Mouse (Mus musculus) cerebellum, adult 9-11 months (tissue): ENCODE data around the gene Mypn.
A peak's percentile ranks its signal among the peaks of the same experiment; 100 is the strongest.

Experiments
- DNase-seq: peaks from one replicate; pipeline ENCODE4 v3.0.0; 2022

Gene Mypn

DNA sequence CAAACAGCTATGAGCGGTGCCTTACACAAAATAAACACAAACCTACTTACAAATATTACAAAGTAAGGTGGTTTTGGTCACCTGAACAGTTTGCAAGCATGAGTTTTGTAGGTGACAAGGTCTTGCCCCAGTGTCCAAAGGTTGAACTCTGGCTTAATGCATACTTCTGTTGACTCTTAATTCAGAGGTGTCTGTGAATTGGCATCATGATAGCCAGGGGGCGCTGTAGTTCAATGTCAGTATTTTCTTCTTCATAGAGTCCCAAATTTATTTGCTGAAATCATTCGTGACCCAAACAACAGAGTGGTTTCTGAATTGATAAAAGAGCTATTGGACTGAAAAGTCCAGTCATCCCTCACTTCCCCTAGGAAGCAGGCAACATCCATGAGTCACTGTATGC is 50.2 kb downstream of the Mypn start:
- peak; percentile 44 for DNase-seq

DNA sequence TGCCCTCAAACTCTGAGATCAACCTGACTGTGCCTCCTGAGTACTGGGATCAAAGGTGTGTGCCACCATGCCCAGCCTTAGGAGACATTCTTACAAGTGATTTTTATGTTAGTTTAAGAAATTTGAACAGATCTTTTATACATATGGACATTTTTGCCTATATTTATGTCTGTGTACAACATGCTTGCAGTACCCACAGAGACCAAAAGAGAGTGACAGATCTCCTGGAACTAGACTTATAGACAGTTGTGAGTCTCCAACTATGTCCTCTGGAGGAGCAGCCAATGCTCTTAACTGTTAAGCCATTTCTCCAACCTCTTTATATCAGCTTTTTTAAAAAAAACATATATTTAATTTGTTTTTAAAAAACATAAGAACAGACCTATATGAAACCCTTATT is 51.4 kb downstream of the Mypn start:
- no peak for DNase-seq

DNA sequence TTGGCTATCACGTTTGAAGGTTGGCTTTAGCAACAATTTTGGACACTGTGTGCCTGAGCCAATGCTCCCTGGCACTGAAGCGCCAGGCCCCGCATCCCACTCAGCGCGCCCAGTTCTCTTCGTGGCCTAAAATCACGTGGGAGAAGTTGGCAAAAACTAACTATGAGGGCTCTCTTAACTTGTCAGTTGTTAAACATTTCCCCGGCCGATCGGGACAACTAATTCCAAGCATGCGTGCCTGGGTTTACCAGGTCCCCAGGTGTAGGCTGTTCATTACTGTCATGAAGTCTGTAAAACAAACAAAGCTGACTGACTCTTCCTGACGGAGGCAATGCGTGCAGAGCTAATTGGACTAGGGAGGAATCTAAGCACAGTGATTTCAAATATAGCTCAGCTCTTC is 61.1 kb downstream of the Mypn start:
- no peak for DNase-seq

DNA sequence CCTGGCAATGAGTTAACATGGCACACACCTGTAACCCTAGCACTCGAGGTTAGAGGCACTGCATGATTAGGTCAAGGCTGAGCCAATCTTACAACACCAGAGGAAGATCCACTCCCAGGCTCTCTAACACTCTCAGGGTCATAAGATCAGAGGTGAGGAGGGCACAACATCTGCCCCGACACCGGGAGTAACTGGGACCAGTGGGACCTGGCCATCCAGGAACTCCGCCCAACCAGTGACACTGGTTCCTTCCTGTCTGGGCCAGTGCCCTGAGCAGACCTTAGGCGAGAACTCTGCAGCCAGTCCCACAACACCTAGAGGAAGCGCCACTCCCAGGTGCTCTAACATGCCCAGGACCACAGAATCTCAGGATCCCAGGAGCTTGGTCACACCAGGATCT is 67.3 kb downstream of the Mypn start:
- DNase-seq, result no peak

DNA sequence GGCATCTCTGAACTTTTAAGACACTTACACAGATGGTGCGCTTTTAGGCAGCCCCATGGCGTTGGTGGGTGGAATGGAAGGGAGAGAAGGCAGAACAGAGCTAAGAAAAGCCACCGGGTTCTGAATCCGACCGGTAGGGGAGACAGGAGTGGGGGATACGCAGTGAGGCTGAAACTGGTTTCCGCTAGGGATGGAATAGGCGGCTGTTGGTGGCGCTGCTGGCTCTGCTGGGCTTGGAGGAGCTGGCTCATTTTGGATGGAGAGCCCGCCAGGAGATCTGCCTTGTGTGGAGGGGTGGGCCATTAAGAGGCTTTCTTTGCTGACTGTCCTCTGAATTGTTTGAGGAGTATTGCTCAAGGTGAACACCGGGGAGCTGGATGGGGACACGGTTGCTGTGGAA is 68.1 kb downstream of the Mypn start:
- DNase-seq, result no peak

DNA sequence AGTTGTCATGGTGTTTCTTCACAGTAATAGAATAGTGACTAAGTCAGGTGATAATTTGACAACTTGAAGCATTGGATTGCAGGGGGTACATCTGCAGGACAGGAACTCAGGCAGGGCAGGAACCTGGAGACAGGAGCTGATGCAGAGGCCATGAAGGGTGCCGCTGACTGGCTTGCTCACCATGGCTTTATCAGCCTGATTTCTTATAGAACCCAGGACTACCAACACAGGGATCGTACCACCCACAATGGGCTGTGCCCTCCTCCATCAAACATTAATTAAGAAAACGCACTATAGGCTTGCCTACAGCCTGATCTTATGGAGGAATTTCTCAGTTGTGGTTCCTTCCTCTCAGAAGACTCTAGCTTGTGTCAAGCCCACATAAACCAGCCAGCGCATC is 70.4 kb downstream of the Mypn start:
- no peak for DNase-seq

DNA sequence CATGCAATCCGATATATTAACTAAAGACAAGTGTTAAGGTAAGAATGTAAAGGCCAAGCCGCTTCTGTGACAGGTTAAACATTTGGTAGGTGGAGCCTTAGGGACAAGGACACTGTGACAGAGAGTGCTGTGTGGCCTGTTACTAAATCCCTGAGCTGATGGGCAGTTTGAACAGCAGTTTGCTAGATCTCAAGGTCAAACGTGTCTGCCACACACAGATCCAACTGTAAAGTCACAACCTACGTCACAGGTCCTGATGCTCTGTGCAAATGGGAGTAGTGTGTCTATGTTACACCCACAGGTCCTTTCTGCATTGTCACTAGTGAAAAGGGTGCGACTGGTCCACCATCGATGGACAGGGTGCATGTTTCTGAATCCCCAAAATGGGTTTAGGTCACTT is 71.4 kb downstream of the Mypn start:
- DNase-seq, result no peak

DNA sequence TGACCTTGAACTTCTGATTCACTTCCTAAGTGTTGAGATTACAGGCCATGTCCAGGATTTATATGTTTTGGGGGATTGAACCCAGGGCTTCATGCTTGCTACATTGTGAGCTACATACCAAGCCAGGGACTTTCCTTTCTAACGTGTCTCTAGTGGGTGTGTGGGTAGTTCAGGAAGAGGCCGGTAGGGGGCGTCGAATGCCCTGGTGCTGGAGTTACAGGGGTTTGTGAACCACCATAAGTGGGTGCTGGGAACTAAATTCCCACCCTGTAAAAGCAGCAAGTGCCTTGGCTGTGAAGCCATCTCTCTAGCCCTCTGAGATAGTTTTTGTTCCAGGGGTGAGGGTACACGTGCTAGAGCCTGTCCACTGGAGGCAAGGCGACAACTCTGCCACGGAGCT is 73.3 kb downstream of the Mypn start:
- DNase-seq, result no peak

DNA sequence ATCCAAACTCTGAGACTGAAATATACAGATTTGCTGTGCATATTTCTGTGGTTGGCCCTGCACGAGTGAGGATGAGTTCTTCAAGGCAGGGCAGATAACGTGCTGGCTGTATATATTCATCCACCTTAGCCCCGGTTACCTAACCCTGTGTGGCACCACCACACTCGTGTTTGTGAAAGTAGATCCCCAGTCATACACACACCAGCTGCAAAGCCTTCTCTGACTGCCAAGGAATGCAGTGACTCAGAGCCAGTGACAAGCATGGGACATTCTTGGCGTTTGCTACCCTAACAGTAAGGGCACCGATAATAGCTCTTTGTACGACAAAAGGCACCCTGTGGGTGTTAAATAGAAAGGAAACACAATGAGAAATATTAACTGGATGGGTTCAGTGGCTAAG is 75.5 kb downstream of the Mypn start:
- DNase-seq, result no peak

DNA sequence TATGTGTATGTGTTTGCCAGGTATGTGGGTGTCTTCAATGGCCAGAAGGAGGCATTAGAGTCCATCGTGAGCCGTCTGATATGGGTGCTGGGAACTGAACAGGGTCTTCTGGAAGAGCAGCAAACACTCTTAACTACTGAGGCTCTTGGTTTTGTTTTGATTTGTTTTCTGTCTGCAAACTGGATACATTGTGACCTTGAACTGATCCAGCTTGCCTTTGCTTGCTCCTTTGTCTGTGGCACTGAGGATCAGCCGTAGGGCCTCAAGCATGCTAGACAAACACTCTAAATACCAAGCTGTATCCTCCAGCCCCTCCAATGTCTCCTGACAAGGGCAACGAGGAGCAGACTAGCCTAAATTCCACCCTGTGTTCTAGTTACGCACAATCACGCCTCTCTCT is 76.6 kb downstream of the Mypn start:
- no peak for DNase-seq

DNA sequence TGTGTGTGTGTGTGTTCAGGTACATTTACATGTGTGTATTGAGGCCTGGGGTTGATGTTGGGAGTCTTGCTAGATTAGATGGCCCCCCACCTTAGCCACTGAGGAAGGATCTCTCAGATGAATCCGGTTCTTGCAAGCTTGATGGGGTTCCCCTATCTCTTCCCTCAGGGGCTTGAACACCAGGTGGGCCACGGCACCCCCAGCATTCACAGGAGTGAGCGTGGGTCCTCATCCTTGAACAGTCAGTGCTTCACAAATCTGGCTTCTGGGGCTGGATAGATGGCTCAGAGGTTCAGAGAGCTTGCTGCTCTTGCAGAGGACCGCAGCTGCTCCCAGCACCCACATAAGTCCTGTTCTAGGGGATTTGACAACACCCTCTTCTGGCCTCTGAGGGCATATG is 77.6 kb downstream of the Mypn start:
- no peak for DNase-seq

DNA sequence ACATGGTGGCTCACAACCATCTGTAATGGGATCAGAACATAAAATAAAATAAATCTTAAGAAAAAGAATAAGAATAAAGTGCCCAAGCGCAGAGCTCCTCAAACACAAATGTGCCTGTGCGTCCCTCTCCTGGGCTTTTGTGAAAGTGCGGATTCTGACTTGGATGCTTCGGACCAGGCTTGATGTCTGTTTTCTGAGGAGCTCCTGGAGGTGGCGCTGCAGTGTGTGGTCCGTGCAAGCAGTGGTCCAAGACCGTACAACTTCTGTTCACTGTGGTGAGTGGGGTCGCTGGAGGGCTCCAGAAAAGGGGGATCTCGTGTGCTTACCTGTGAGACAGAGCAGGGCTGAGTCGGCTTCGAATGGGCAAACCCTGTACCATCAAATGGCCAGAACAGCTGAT is 78.4 kb downstream of the Mypn start:
- no peak for DNase-seq

DNA sequence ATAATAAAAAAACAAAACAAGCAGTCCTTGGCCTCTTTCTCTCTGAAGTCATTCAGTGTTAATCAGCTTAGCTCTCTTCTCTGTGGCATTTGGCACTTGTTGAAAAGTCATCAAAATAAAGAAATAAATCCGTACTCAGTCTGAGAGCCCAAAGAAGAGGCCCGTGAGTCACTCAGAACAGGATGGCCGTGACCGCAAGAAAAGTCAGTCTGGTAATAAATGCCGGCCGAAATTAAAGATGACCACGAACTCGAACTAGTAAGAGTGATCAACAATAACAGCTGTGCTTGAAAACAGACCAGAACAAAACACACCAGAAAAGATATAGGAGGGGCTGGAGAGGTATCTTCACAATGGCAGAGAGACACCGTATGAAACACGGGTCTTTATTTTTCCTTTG is 79.7 kb downstream of the Mypn start:
- no peak for DNase-seq

DNA sequence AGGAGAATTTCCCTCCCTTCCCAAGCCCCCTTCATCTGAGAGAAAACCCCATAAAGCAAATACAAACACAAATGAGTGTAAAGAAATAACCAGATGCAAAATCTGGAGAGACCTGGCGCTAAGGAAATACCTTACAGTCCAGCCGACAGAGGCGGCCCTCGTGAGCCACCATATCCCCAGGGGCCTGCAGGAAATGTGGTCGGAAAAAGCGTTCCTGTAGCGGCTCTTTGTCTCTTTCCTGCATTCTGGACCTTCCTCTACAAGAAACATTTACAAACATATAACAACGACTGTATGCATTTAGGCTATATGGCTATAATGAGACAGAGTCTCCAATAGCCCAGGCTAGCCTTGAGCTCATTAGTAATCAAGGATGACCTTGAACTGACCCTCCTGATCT is 80.6 kb downstream of the Mypn start:
- DNase-seq, result no peak

DNA sequence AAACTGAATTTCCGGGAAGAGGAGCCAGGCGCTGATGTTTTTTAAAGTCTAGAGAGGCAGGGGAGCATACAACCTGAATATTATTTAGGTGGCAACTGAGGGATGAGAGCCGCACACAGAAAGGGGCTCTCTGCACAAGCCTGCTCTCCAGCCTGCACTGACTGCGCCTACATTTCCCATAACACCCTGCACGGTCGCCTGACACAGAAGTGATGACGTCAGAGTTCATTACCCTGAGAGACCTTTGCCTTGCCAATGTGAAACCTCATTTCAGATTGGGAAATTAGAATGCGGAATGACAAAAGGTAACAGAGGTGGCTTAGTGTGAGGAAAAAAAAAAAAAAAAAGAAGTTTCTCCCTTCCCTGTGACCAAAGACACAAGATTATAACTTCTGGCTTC is 81.2 kb downstream of the Mypn start:
- DNase-seq, result peak; percentile 41

DNA sequence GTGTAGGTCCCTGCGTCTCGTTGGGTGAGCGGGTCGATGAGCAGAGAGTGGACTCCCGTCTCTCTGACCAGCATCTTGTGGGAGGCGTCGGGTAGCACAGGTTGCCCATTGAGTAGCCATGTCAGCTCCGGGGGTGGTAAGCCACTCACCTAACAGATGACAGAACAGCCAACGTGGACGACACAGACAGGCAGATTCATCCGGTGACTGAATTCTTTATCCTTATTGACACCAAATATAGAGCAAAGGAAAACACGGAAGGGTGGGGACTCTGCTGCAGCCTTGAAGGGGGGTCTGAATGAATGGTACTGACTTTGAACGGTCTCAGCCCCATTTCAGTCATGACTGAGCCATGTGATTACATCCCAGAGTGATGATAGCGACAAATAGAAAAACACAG is 81.8 kb downstream of the Mypn start:
- DNase-seq, result no peak

DNA sequence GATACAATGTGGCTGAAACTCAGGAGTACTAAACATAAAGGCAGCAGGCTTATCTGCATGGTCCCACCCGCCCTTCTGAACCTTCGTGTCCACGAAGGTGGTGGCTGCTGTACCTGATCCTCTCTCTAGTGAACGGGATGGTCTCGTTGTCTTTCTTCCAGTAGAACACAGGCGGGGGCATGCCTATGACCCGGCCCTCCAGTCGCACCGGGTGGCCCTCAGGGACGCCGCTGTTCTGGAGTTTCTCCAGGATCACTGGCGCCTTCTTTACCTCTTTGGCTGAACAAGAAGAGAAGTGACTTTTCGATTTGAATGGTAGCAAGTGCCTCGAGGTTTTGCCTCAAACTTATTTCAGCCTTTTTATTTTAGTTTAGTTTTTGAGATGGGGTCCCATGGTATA is 83.8 kb downstream of the Mypn start:
- no peak for DNase-seq

DNA sequence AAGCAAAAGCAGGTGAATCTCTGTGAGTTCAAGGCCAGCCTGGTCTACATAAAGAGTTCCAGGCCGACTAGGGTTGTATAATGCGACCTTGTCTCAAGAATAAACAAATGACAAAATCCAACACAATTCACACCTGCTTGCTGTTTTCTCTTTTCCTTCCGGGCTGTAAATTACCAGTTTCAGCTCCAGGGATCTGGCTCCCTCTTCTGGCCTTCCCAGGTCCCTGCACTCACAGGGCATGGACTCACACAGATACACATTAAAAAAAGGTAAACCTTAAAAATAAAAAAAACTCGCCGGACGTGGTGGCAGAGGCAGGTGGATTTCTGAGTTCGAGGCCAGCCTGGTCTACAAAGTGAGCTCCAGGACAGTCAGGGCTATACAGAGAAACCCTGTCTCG is 86.2 kb downstream of the Mypn start:
- DNase-seq, result no peak

DNA sequence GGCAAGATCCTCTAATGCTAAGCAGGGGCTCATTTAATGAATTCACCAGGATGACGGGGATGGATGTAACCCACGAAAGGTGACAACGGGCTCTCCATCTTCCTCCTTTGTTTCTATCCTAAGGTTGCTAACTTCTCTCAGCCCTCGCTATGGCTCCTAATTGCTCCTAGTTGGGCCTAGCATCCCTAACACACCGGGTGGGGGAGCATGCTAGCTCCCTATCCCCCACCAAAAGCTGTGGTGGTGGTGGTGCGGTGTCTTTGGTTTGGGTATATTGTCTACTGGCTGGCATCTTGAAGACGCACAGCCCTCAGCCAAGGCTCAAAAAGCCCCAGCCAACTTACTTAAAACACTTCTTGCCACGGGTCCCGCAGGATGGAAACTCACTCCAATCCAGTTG is 87.4 kb downstream of the Mypn start:
- DNase-seq, result no peak

DNA sequence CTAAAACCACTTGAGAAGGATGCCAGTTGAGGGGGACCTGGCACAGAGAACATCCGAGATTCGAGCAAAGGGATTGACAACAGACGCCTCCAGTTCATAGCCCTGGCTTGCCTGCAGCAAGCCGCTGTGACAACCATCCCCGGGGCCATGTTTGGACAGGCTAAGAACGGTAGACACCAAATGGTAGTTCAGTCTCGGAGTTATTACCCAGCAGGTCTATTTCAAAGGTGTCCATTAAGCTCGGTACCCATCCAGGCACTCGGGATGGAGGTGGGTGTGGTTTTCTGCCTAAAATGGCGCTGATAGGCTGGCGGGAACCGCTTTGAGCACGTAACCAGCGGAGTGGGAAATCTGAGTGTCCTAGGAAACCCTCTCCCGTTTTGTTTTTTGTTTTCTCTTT is 87.9 kb downstream of the Mypn start:
- DNase-seq, result no peak

DNA sequence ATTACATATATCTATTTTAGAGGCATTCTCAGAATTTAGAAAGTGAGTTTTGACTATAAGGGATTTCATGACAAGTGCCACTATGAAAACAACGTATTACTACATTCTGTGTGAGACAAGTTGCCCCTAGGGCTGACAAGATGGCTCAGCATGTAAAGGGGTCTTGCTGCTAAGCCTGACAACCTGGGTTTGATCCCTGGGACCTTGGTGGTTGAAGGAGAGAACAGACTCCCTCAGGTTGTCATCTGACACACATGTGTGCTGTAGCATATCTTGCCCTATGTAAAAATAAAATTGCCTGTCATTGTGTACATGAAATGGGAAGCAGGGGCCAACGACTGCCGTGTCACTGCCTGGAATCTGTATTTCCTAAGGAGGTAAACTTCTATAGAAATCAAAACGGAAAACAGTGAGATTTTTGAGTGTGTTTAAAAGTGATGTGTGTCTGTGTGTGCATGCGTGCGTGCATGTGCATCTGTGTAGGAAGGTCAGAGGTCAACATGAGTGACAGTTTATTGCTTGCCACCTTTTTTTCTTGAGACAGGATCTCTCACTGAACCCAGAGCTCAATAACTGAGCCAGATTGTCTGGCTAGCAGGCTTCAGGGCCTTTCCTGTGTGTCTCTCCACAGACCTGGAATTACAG is 89.9 kb downstream of the Mypn start:
- DNase-seq, result no peak

DNA sequence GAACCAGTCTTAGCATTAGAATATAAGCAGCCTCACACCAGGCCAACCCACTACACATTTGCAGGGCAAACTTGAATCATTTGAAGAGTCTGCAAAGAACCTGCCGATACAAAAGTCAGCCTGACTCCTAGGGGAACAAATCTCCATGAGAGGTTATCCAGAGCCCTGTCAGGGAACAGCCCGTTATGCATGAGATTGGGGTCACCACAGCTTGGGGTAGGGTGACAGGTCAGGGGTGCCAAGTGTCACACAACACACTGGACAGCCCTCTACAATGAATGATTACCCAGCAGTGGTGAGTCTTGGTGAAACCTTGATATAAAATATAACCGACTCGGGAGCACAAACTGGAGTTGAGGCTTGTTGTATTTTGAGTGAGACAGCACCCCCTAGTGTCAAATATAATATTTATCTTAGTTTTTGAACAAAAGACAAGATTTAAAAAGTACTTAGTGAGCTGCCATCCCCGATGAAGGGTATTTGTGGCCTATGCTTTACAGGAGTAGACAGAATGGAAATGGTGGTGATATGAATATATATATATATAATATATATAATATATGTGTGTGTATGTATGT is 90.6 kb downstream of the Mypn start:
- DNase-seq, result no peak

DNA sequence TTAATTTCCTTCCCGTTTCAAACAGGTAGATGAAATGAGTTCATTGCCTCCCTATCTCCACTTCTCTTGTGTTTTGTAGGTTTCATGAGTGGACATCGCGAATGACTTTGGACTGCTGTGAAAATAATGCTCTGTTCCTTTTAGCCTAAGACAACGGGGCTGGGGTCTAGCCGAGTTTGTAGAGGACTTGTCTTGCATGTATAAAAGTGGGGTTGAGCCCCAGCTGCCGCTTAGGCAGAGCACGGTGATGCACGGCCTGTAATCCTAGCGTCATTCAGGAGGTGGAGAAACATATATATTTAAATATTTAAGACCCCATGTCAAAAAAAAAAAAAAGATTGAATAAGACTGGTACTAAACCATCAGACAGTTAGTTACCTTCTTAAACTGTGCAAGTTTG is 103.1 kb downstream of the Mypn start:
- DNase-seq, result no peak

DNA sequence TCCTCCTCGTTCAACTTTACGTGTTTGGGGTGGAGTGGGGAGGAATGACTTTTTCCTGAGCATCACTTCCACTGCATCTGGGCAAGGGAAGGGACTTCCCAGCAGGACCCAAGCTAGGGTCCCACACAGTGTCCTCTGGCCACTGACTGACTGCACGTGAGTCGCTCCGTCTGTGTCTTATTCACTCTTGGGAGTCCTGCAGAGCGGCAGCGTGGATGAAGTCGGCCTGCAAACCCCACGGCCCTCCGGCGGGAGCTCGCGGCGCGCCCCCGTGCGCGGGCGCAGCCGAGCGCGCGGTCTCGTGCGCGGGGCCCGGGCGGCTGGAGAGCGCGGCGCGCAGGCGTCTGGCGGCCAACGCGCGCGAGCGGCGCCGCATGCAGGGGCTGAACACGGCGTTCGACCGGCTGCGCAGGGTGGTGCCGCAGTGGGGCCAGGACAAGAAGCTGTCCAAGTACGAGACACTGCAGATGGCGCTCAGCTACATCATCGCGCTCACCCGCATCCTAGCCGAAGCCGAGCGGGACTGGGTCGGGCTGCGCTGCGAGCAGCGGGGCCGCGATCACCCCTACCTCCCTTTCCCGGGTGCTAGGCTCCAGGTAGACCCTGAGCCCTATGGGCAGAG is 103.7 kb downstream of the Mypn start:
- peak; percentile 93 for DNase-seq

DNA sequence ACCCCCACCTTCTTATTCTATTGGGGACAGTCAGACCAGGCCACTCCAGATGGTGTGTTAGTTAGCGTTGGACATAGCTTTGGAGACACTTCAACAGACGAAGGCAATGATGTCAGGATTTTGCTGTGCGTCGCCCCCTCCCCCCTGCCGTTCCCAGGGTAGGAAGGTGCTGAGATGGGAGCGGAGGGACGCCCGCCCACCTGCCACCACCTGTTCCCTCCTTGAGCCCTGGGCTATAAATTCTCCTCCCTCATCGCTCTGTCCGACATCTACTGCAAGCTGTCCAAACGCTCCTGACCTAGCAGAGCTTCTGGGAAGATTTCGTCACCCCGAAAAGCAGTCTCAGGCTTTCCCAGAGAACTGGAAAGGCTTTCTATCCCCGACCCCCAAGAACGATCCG is 104.2 kb downstream of the Mypn start, which contains the start of gene Atoh7:
Atoh7 (plus strand) TSS at position 131 of the 400 bp plus-strand sequence.
- DNase-seq, result peak; percentile 95
